Mouse (Mus musculus): ENCODE data around the gene Atp6v0c.

- TF ChIP-seq CTCF (IDR thresholded peaks at IDR 0.05; ENCODE audit: low read depth, low read length) (no peak), GATA1 (IDR thresholded peaks at IDR 0.05; ENCODE audit: borderline replicate concordance, low read length) (no peak)
These were observed 41.1 kb upstream of the Atp6v0c start for GRCm38 (mm10) chr17:24210591-24210990.

All from G1E (cell line).